Mouse (Mus musculus): ENCODE data around the gene Zap70.
"Not testable (repeated sequence)": the region's sequence is repeated elsewhere in the genome, so short reads cannot be mapped to it uniquely, and the experiment has no call there.

Gene Zap70

DNA sequence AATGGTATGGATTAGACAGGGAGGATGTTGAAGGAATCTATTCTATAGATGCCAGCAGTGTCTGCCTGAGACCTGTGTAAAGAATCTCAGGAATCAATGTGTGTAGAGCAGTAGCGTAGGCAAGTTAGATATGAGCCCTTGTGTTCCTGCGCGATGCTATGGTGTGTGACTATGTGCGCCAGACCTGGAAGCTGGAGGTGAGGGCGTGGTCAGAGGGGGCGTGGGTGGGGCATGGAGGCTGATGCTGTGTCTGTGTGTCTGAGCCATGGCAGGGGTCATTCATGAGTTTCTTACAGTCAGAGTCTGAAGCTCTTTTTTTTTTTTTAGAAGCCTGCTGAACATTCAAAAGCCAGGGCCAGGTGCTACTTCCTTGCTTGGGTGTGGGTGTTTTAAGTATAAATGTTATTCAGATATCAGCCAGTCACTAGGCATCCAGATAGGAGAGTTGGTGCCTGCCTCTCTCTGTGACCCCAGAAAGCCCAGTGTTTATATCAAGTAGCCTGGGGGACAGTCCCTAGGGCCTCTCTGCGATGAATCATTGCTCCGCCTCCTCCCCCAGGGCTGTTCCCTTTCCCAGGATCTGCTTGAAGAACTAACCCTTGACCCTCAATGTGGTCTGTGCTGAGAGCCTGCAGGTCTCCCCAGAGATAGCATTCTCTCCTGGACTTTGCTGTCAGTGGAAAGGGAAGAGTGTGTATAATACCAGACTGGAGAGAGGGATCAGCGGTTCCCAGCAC is 10.8 kb downstream of the Zap70 start:
- DNase-seq (ENCODE audit: extremely low spot score, low read depth, low spot score), result no peak

DNA sequence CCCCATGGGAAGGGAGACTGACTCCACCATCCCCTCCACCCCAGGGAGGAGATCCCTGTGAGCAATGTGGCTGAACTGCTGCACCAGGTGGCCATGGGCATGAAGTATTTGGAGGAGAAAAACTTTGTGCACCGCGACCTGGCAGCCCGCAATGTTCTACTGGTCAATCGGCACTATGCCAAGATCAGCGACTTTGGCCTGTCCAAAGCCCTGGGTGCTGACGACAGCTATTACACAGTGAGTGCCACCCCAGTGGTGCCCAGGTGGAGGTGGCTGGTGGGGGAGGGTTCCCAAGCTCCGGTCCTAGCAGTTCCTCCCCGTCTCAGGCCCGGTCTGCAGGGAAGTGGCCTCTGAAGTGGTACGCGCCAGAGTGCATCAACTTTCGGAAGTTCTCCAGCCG is 19.2 kb downstream of the Zap70 start:
- DNase-seq (ENCODE audit: extremely low spot score, low read depth, low spot score), result no peak

DNA sequence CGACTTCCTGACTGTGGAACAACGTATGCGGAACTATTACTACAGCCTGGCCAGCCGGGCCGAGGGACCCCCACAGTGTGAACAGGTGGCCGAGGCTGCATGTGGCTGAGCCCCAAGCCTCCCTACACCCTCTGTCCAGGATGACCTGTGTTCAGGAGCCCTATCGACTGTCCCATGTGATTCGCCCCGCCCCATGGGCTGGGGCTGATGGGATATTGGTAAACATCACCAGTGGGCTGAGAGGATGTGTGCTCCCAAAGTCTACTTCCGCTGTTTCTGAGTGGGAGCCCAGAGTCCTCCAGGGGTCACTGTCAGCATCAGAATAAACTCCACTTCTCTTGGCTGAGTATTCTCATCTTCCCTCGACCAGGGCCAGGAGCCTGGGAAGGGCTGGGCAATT is 20.9 kb downstream of the Zap70 start:
- DNase-seq (ENCODE audit: extremely low spot score, low read depth, low spot score), result no peak

GRCm38 (mm10) chr1:36784365-36785134 is 23.0 kb downstream of the Zap70 start:
- peak; percentile 56 for DNase-seq (ENCODE audit: extremely low spot score, low read depth, low spot score)

DNA sequence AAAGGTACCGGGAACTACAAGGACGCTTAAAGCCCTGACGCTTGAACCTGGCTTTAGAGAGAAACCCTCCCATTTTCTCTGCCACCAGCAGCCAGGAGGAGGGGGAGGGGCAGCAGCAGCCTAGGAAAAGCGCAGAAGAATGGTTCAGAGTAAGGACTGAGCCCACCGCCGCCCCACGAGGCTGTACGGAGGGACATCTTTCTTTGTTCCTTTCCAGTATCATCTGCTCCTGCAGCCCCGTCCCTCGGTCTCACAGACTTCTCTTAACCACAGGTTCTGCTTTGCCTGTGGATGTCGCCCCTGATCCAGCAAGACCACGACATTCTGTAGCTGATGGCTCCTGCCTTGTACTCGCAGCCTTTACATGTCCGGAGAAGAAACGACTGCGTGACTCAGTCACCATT is 23.6 kb downstream of the Zap70 start:
- DNase-seq (ENCODE audit: extremely low spot score, low read depth, low spot score), result no peak

GRCm38 (mm10) chr1:36786377-36786776 is 24.8 kb downstream of the Zap70 start:
- DNase-seq (ENCODE audit: extremely low spot score, low read depth, low spot score), result no peak

GRCm38 (mm10) chr1:36789416-36789815 is 27.8 kb downstream of the Zap70 start:
- no peak for DNase-seq (ENCODE audit: extremely low spot score, low read depth, low spot score)

DNA sequence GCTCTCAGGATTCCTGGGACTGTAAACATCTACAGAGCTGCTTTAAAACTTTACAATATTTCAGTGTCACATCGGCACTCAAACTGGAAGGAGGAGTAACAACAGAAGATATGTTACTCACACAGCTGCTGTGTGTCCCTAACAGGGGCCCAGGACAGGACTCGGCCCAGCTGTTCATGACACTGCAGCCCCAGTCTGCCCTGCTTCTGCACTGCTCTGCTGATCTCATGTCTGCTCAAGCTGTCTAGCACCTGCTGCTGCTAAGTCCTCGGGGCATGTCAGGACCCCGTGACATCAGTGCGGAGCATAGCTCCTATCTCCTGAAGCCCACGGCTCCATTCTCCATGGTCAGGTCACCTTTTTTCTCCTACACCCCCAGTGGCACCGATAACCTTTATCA is 35.1 kb downstream of the Zap70 start:
- no peak for DNase-seq (ENCODE audit: extremely low spot score, low read depth, low spot score)

DNA sequence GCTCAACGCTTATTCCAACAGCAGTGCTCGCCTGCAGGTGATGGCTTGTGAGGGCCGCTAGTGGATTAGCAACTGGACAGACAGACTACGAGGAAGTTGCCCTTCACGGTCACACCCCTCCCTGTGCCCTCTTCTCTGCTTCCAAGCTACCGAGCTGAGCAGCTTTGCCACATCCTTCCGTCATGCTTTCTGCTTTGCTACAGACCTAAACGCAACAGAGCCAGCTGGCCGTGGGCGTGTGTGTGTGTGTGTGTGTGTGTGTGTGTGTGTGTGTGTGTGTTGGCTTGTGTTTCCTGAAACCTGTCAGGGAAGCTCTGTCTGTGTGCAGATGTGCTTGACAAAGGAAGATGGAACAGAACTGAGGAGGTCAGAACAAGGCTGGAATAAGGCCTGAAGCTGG is 35.9 kb downstream of the Zap70 start:
- no peak for DNase-seq (ENCODE audit: extremely low spot score, low read depth, low spot score)

DNA sequence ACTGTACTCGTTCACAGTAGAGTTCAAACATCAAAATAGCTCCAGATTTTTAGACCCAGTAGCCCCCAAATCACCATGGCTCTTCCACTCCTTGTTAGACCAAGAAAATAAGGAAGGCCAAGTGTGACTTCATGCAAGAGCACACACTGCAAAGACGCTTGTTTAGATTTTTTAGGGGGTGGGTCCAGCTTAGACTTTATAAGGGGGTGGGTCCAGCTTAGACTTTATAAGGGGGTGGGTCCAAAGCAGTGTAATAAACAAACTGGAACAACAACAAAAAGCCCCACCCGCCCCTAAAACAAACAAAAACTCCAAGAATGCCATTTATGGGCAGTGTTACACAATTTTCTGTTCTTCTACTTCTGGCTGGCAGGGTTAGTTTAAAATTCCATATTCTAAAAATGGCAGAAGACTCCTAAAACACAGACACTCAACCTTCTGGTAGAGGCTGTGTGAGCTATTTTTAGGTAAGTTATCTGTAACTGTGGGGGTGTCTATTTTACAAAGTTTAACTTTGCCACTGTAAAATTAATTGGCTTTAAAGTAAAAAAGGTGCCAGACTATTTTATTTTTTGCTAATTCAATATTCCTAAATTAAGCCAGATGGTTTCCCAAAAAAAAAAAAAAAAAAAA is 38.9 kb downstream of the Zap70 start:
- DNase-seq (ENCODE audit: extremely low spot score, low read depth, low spot score), result no peak

GRCm38 (mm10) chr1:36804259-36804658 is 42.7 kb downstream of the Zap70 start:
- no peak for DNase-seq (ENCODE audit: extremely low spot score, low read depth, low spot score)

GRCm38 (mm10) chr1:36804833-36805232 is 43.2 kb downstream of the Zap70 start:
- no peak for DNase-seq (ENCODE audit: extremely low spot score, low read depth, low spot score)

DNA sequence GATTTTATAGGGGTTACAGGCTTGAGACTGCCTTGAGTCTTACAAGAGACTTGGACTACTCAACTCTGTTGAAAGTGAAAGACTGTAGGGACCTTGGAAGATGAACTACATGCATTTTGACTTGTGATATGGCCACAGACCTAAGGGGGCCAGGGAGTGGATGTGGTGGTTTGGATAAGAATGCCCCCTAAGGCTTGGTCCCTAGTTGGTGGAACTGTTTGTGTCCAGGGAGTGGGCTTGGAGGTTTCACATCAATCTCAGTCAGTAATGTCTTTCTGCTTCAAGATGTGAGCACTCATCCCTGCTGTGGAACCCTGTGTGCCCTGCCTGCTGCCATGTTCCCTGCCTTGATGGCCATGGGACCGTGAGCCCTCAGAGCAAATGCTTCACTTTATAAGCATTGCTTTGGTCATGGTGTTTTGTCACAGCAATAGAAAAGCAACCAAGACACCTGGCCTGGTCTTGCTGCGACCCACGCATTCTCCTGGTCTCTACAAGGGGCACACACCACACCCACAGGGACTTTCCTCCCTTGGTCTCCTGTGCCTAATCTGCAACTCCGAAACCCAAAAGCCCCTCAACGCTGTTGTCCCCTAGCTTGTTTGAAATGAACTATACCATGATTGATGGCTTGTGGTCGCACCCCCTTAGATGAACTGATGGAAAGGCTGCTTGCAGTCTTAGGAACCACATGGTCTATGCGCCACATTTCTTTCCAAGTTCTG is 44.7 kb downstream of the Zap70 start:
- DNase-seq (ENCODE audit: extremely low spot score, low read depth, low spot score), result no peak

- no peak for DNase-seq (ENCODE audit: extremely low spot score, low read depth, low spot score)
These were observed 45.5 kb downstream of the Zap70 start for GRCm38 (mm10) chr1:36807086-36807485.

DNA sequence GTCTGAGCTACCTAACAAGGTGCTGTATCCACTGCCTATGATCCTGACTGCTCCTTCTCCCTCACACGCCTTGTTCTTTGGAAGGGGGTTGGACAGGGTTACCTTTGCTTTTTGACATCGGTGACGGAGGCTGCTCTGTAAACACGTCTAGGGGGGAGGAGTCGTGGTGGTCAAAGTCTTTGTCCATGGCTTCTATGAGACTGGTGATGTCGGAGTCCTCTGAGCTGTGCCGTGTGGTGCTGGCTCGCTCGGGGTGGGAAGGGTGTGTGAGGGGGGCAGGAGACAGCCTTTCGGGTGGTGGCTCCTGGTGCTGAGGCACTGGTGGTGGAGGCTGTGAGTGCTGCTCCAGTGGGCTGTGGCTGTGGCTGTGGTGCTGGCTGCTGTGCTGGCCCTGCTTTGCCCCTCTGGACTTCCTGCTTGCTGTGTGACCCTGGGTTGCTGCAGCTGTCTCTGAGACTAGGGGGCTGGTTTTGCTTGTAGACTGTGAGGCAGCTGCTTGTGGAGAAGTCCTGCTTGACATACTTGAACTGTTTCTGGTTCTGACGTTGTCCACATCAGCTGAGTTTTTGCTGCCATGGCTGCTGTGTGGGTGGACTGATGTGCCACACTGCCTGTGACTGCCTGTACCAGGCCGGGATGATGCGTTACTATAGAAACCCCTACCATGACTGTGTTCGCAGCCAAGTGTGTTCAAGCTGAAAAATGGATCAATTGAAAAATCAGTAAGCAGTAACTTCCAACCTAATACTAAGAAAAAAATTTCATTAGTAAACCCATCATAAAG is 46.4 kb downstream of the Zap70 start:
- DNase-seq (ENCODE audit: extremely low spot score, low read depth, low spot score), result no peak

- no peak for DNase-seq (ENCODE audit: extremely low spot score, low read depth, low spot score)
These were observed 50.2 kb downstream of the Zap70 start for GRCm38 (mm10) chr1:36811806-36812205.

DNA sequence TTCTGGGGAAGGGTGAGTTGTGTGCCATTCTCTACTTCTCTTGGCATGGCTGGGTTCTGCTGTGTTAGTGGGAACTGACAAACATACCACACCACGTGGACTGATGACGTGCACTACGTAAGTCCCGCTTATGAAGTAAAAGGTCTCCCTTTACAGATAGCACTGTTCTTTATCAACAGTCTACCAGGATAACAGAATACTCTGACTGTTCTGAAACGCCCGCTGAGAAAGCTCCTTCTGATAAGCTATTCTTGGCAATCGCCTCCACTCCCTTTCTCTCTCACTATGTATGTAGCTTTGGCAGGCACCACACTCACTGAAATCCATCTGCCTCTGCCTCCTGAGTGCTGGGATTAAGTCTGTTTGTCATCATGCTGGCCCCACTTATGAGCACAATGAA is 51.8 kb downstream of the Zap70 start:
- DNase-seq (ENCODE audit: extremely low spot score, low read depth, low spot score), result no peak

DNA sequence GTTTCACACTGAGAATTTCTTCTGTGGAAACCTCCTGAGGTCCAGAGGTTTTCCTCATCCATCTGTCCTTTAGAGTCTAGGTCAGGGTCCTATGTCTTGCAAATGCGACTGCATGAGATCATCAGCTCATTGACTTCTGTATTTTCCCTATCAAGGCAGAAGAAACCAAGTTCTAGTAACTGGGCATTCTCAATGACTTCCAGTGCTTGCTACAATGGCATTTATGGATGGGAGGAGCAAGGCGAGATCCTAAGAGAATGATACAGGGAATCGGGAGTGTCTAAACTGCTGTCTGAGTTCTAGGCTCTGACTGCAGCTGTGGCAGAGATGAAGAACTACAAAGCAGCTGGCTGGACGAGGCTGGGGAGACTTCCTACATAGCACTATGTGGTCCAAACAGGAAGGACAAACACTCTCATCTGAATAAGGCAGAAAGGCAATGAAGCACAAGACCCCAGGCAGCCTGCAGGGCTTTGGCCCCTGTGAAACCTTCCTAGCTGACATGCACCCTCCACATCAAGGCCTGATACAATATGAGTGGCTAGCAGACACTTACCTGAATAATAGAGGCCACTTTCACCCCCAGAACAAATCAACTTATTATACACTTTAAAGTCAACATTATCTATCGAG is 52.8 kb downstream of the Zap70 start:
- DNase-seq (ENCODE audit: extremely low spot score, low read depth, low spot score), result no peak

- no peak for DNase-seq (ENCODE audit: extremely low spot score, low read depth, low spot score)
These were observed 53.6 kb downstream of the Zap70 start for GRCm38 (mm10) chr1:36815166-36815565.

DNA sequence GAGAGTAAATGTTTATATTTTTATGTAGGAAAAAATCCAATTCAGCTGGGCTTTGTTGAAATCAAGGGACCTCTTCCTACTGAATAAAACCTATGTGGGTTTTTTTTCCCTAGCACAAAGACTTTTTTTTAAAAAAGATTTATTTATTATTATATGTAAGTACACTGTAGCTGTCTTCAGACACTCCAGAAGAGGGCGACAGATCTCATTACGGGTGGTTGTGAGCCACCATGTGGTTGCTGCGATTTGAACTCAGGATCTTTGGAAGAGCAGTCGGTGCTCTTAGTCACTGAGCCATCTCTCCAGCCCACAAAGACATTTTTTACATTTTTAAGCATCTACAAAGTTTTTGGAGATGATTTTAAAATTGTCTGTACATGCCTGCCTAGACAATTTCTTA is 60.3 kb downstream of the Zap70 start:
- not testable (repeated sequence) for DNase-seq (ENCODE audit: extremely low spot score, low read depth, low spot score)
